Mouse (Mus musculus) cerebellum, adult 9-11 months (tissue): ENCODE results near the gene Agbl4.

Experiments used
- DNase-seq: peaks from one replicate; pipeline ENCODE4 v3.0.0; 2022

Agbl4 gene

GRCm38 (mm10) chr4:111451283-111451918 lies 1053.9 kb downstream of the Agbl4 start:
- no peak for DNase-seq

GRCm38 (mm10) chr4:111452192-111452591 lies 1054.7 kb downstream of the Agbl4 start:
- no peak for DNase-seq

GRCm38 (mm10) chr4:111453275-111453674 lies 1055.8 kb downstream of the Agbl4 start:
- DNase-seq: no peak

- no peak for DNase-seq
These were observed 1058.2 kb downstream of the Agbl4 start for GRCm38 (mm10) chr4:111455621-111456020.

GRCm38 (mm10) chr4:111457568-111457967 lies 1060.1 kb downstream of the Agbl4 start:
- DNase-seq: no peak

- no peak for DNase-seq
These were observed 1069.9 kb downstream of the Agbl4 start for GRCm38 (mm10) chr4:111467293-111467773.

GRCm38 (mm10) chr4:111467796-111468195 lies 1070.3 kb downstream of the Agbl4 start:
- DNase-seq: no peak

GRCm38 (mm10) chr4:111469847-111470246 lies 1072.4 kb downstream of the Agbl4 start:
- no peak for DNase-seq

- no peak for DNase-seq
These were observed 1074.3 kb downstream of the Agbl4 start for GRCm38 (mm10) chr4:111471726-111472125.

GRCm38 (mm10) chr4:111472511-111472910 lies 1075.0 kb downstream of the Agbl4 start:
- DNase-seq: no peak

- DNase-seq: no peak
These were observed 1075.6 kb downstream of the Agbl4 start for GRCm38 (mm10) chr4:111473014-111473413.

GRCm38 (mm10) chr4:111475374-111475971 lies 1078.0 kb downstream of the Agbl4 start:
- no peak for DNase-seq

- no peak for DNase-seq
These were observed 1080.0 kb downstream of the Agbl4 start for GRCm38 (mm10) chr4:111477507-111477906.

- no peak for DNase-seq
These were observed 1086.0 kb downstream of the Agbl4 start for GRCm38 (mm10) chr4:111483499-111483898.

- DNase-seq: no peak
These were observed 1087.7 kb downstream of the Agbl4 start for GRCm38 (mm10) chr4:111485189-111485588.

GRCm38 (mm10) chr4:111486187-111486586 lies 1088.7 kb downstream of the Agbl4 start:
- DNase-seq: no peak

- DNase-seq: no peak
These were observed 1089.9 kb downstream of the Agbl4 start for GRCm38 (mm10) chr4:111487233-111487843.

- no peak for DNase-seq
These were observed 1096.4 kb downstream of the Agbl4 start for GRCm38 (mm10) chr4:111493750-111494404.

GRCm38 (mm10) chr4:111495949-111496348 lies 1098.5 kb downstream of the Agbl4 start:
- DNase-seq: peak; percentile 7

- DNase-seq: no peak
These were observed 1101.3 kb downstream of the Agbl4 start for GRCm38 (mm10) chr4:111498751-111499150.

GRCm38 (mm10) chr4:111501441-111501840 lies 1104.0 kb downstream of the Agbl4 start:
- DNase-seq: no peak

- DNase-seq: no peak
These were observed 1105.7 kb downstream of the Agbl4 start for GRCm38 (mm10) chr4:111502965-111503727.

- no peak for DNase-seq
These were observed 1107.5 kb downstream of the Agbl4 start for GRCm38 (mm10) chr4:111504952-111505351.
